Mouse (Mus musculus) left cerebral cortex, postnatal 36 days (tissue): ENCODE results near the gene Pde10a. TPM values are rescaled to one million over a fixed set of nuclear protein-coding genes. Genes with fewer than 3 reads are reported as not detected.

Source experiments
- DNase-seq, 2 experiments: peaks; one replicate each; pipeline ENCODE4 v3.0.0; 2021 to 2022; ENCODE audit warnings: low spot score in 2 of 2, mixed read lengths in 1 of 2
- intact Hi-C: fragments of 180-260 bp; cut with DNase I; formaldehyde crosslinking; loops from one replicate; pipeline ENCODE4 v1.15.1; 2025
- total RNA-seq, 2 experiments: library from RNA; stranded (reverse); gene quantifications; 2 replicates each; pipeline ENCODE4 v1.2.3; 2021

Pde10a gene
- total RNA-seq, 2 experiments from 2014 or later = 75.0 to 128 TPM

DNA sequence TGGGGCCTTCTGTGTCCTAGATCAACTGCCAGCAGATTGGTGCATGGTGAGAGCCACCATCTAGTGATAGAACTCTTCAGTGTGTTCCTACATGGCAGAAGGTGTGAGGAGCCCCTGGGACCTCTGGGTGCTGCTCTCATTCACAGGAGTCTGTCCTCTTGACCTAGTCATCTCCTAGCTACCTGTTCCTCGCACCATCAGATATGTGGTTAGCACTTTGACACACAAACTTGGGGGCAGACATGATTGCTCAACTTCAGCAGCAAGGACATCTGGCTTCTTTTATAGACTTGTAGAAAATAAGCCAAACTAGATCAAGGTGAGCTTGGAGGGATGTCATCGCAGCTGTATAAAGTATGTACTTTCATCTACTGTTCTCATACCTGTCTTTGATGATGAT lies 255.9 kb downstream of the Pde10a start:
- DNase-seq = no peak
- intact Hi-C loops = no loop called here

GRCm38 (mm10) chr17:8781576-8781975 lies 256.4 kb downstream of the Pde10a start:
- DNase-seq = no peak
- intact Hi-C loops = no loop called here

DNA sequence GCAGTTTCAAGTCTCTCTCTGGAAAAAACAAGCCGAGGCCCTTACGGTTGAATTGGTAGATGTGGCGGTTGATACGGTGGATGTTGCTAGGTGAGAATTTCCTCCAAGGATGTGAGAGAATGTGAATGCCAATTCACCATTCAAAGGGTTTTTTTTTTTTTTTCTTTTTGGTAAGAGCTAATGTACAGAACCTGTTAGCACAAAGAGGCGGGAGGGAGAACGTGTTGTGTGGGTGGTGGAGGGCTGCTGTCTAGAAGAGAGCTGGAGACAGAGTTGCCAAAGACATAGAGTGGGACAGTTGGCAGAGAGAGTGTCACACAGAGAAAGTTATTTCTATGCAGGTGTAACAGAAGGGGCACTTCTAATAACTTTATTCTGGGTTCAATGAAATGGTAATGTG lies 260.7 kb downstream of the Pde10a start:
- peak; percentile 46 to 59 for DNase-seq
- intact Hi-C loops = no loop called here

DNA sequence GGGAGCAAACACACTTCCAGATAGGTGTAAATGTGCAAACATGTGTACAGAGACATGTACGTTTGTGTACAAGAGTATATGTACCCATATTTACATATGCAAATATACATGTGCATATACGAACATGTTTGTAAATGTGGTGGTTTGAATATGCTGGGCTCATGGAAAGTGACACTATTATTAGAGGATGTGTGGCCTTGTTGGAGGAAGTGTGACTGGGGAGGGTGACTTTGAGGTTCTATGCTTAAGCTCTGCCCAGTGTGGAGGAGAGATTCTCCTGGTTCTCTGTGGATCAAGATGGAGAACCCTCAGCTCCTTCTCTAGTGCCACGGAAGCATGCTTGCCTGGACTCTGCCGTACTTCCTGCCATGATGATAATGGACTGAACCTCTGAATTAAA lies 261.3 kb downstream of the Pde10a start:
- DNase-seq = no peak

DNA sequence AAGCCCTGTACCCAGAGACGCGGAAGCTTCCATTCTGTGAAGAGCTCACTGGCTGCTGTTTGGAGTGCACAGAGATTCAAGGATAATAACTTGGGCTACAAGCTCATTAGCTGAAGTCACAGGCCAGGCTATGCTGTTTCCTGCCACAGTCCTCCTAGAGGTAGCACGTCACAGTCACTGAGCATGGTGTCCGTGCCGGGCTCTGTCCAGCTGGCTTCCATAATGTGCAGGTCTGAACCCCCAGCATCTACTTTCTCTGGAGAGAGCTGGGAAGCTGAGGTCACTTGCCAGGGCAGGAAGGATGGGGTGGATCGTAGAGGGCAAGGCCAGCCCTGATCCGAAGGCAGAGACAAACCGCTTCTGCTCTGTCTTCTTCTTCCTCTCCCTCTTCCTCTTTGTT lies 262.6 kb downstream of the Pde10a start:
- DNase-seq = no peak
- intact Hi-C loops = no loop called here

More for the DNA sequence above, 261.3 kb downstream of the Pde10a start:
- intact Hi-C loops = no loop called here

GRCm38 (mm10) chr17:8791561-8791960 lies 266.4 kb downstream of the Pde10a start:
- intact Hi-C loops = no loop called here
- no peak for DNase-seq

DNA sequence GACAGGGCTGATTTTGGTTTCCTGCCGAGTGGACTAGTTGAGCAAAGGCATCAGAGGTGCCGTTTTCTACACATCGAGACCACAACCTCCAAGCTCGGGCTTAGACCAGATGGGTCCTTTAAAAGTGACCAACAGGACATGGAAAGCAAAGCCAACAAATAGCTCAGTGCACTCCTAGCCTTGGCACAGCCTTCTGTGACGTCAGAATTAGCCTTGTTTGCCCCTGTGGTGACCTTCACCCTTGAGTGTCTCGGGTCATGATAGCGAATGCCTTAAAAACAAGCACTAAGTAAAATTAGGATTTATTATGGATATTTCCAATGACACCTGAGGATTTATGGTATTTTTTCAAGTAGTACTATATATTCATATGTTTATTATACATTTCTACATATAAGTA lies 267.4 kb downstream of the Pde10a start:
- intact Hi-C loops = no loop called here

GRCm38 (mm10) chr17:8797624-8798023 lies 272.5 kb downstream of the Pde10a start:
- intact Hi-C loops = no loop called here

More for the DNA sequence above, 267.4 kb downstream of the Pde10a start:
- DNase-seq = no peak

GRCm38 (mm10) chr17:8798531-8799295 lies 273.5 kb downstream of the Pde10a start:
- DNase-seq = no peak
- intact Hi-C loops = no loop called here

More at GRCm38 (mm10) chr17:8797624-8798023, 272.5 kb downstream of the Pde10a start:
- DNase-seq = no peak

DNA sequence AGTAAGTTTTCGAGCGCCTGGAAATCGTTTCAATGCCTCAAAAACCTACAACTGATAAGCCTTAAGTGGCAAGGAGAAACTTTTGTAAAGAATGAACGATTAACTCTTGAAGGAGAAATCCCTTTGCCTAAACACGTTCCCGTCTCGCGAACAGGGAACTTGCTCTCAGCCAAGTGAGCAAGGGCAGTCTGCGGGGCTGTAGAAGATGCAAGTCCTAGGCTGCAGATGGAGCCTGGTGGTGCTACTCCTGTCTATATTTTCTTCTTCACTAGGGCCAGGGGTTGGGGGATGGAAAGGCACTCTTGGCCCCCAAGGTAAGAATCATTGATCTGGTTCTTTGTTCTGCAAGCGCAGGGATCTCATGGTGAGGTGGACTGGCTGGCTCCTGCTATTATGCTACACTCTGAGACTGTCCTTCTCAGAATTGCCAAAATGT lies 274.1 kb downstream of the Pde10a start:
- DNase-seq = no peak
- intact Hi-C loops = no loop called here

DNA sequence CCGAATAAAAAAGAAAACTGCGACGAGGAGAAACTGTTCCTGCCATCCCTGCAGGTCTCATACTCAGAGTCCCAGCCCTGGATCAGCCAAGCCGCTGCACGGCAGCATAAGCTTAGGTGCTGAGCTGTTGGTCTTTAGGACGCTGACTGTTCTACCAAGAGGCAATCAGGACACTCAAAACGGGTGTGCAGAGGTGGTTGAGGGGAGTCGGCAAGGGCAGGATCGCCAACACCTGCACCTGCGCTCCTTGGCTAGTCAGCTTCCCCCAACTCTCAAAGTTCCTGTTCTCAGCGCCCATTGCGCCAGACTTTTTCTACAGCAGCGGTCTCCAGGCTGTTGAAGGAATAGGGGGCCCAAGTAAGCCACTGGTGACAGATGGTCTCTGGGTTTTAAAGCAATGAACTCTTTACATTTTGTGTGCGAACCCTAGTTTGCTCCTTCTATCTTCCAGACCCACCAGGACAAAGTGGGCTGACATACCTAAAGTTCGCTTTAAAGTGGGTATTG lies 274.8 kb downstream of the Pde10a start:
- intact Hi-C loops = loop anchor here (5.0 kb wide), 2 partner anchors 137 to 178 kb away; no protein-coding TSS in a partner anchor
- no peak for DNase-seq

DNA sequence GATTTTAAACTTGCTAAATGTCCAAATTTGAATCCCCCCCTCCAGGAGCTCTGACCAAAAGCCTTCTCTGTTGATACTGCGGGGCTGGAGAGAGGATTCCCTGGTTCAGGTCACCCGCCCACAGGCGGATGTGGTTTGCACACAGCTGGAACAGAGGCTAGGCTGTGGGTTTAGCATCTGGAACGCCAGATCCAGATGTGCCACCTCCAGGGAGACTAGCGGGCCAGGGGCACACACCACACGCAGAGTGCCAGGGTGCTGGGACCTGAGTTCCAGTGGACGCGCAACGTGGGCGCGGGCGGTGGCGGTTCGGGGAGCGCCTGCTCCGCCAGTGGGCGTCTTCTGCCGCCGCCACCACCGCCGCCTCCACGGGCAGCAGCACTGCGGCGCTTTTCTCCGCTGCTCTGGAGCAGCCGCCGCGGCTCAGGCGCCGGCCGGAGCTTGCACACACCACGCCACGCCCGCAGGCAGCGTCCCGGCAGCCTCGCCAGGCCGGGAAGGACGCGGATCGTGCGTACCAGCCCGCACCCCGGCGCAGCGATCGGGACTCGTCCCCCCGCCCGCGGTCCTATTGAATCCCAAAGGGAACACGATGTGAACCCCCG lies 275.4 kb downstream of the Pde10a start:
- intact Hi-C loops = loop anchor here (5.0 kb wide), 2 partner anchors 137 to 178 kb away; no protein-coding TSS in a partner anchor
- DNase-seq = peak in 1 of 2 experiments; percentile 54

DNA sequence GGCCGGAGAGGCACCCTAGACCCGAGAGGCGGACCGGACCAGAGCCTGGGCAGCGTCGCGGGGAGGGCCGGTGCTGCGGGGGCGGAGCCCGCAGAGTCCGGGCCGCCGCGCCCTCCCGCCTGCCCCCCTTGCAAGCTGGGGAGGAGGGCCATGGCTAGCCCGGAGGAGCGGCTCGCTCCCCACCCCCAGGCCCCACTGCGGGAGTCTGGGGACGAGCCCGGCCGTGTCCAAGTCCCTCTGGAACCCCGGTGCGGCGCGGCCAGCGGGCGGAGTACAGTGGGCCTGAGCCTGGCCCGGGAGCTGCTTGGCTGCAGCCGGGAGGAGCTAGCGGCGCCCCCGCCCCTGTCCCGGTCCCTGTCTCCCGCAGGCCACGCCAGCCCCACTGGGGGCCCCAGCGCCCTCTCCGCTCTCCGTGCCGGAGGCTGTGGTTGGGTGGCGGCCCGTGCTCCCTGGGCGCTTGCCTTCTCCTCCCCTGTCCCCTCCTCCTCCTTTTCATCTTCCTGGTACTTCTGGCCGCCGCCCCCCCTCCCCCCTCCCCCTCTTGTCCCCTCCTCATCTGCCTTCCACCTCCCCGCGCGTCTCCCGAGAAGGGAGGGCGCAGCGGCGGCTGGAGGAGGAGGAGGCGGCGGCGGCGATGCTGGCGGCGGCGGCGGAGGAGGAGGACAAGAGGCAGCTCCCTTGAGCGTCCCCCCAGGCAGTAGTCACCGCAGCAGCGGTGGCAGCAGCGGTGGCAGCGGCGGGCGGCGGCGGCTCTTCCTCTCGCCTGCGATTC lies 276.1 kb downstream of the Pde10a start:
- peak; percentile 68 to 75 for DNase-seq
- intact Hi-C loops = loop anchor here (5.0 kb wide), 2 partner anchors 136 to 179 kb away; no protein-coding TSS in a partner anchor

DNA sequence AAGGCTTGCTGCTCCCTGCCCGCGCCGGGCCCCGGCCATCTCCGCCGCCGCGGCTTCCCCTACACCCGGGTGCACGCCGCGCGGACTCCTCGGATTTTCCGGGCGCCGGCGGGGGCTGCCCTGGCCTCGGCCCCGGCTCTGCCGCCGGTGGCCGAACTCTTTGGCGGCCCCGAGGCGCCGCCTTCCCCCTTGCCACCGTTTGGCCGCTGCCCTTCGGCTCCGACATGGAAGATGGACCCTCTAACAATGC lies 276.6 kb downstream of the Pde10a start:
- DNase-seq = no peak
- intact Hi-C loops = loop anchor here (5.0 kb wide), 2 partner anchors 136 to 179 kb away; no protein-coding TSS in a partner anchor

GRCm38 (mm10) chr17:8802161-8802888 lies 277.2 kb downstream of the Pde10a start:
- no peak for DNase-seq
- intact Hi-C loops = loop anchor here (5.0 kb wide), 2 partner anchors 135 to 180 kb away; no protein-coding TSS in a partner anchor

DNA sequence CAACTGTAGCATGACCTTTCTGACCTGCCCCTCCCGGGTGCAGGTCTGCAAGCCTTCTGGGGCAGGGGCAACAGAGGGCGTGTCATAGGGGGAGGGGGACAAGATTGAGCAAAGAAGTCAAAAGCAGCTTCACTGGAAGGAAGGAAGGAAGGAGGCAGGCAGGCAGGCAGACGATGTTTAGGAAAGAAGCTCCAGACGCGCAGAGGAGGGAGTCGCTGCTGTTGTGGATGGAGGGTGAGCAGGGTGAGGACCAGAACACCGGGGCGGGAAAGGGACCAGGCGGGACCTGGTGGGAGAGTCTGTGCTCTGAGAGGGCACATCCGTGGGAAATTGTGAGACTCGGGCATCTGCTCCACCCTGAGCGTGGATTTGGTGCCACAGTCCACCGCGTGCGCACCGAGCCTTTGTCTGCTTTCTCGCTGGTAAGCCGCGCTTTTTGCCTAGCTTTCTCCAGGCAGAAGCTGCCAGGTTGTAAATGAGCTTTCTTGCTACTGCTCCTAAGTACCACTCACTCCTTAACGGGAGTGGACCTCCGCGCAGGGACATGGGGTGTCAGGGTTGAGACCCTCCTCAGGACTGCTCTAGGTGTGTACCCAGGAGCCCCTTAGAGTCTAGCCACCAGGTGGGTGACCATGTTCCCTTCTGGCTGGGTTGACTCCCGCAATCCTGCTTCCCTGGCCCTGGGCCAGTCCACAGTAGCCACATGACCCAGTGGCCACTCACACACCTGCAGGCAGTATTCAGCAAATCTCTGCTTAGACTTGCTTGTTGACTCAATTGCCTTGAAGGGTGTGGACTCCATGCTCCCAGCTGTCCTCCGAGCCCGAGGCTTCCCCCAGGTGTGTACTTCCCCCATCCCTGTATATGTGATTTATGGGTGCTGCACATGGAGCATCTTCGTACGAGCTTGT lies 278.0 kb downstream of the Pde10a start:
- no peak for DNase-seq
- intact Hi-C loops = loop anchor here (5.0 kb wide), 2 partner anchors 134 to 181 kb away; no protein-coding TSS in a partner anchor

DNA sequence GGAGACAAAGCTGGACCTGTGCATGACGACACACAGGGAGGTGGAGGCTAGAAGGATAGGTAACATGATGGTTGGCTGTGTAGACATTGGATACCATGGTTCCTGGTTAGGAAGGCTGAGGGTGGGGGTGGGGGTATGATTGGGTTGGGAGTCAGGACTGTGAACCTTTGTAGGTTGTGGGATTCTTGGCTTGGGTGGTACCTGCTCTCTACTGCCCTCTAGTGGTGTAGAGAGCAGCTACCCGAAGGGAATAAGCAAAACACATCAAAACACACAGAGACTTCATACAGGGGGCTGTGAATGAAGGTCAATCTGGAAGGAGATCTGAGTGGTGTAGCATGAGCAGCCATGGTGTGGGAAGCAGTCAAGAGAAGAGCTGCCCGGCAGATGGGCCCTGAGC lies 282.2 kb downstream of the Pde10a start:
- no peak for DNase-seq
- intact Hi-C loops = no loop called here

DNA sequence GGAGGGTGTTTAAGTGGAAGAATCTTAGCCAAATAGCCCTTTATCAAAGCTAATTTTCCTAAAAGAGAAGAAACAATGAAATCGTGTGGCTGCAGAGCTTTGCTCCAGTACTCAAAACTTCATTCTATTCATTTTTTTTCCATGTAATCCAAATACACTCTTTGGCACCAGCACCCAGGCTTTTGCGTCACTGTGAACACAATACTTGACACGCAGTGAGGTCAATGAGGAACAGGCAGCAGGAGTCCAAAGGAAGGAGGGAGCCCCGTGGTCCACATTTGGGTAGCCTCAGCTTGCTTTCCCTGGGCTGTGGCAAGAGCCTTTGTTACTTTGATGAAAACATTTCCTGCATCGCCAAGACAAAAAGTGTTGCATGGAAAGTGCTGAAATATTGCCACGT lies 284.6 kb downstream of the Pde10a start:
- intact Hi-C loops = no loop called here
- no peak for DNase-seq
